Mouse (Mus musculus): ENCODE results near the gene Tbc1d4.

Gene Tbc1d4

DNA sequence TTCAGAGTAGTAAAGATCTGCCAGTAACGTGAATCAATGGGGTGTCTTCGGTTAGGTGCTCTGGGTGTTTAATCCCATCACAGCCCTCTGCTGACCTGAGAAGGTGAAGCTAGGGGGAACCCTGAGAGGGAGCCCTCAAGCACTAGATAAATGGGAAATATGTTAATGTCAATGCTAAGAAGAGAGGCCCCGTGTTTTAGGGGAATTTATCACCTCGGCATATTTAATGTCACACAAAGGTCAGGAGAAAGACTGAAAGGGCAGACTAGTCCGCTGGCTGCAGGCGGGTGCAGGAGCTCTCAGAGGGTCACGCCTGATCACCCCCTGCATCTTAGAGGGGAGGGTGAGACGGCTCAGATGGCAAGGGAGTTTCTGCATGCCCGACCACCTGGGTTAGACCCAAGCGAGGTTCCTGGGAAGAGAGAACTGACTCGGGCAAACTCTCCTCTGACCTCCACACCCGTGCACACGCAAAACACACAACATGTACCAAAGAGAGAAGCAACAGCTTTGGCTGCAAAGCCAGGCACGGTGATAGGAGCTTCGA is 120.7 kb downstream of the Tbc1d4 start:
- no peak for DNase-seq

DNA sequence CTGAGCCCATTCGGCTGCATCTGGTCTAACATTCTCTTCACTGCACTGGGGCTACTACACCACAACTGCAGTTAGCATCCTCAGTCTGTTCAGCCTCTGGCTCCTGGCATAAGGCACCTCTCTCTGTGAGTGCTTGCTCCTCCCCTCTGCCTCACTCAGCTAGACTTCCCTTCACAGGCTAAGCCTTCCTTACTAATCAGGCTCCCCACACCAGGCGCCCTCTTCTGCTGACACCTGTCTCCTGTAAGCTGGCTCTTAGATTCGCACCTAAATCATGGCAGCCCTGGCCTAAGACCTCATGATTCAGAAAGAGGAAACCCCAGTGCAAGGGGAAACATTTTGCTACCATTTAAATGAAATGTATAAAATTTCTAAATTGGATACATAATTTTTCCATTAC is 122.4 kb downstream of the Tbc1d4 start:
- DNase-seq: no peak

DNA sequence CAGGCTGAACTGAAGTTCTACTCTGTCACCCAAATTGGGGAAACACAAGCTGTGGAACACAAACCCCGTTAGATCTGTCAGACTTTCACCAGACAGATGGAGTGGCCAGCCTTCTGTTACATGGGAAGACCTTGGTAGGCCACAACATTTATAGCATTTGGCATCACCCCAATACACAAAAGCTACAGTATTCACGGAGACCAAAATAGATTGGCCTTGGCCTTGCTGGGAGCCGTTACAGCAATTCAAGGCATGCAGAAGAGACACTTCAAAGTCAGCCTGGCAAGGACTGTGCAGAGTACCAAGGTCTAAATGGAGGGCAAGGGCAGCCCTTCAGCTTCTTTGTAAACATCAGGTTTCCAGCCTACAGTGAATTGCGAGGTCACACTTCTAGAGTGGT is 125.8 kb downstream of the Tbc1d4 start:
- DNase-seq: peak; percentile 22

DNA sequence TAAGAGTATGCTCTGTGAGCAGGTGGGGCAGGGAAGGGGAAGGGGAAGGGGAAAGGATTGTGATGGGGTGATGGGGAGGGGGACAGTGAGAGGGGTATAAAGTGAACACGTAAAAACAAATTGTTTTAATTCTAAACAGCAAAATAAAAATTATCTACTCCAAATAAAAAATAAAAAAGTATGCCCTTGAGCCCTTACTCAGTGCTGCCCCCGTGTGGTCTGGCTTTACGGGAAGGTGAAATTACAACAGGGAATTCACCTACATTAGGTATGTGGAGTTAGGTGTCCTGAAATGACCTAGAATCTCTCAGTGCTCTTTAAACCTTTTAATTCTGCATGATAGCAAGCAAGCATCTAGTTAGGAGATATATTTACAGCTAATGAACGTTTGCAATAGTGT is 126.7 kb downstream of the Tbc1d4 start:
- peak; percentile 38 for DNase-seq

DNA sequence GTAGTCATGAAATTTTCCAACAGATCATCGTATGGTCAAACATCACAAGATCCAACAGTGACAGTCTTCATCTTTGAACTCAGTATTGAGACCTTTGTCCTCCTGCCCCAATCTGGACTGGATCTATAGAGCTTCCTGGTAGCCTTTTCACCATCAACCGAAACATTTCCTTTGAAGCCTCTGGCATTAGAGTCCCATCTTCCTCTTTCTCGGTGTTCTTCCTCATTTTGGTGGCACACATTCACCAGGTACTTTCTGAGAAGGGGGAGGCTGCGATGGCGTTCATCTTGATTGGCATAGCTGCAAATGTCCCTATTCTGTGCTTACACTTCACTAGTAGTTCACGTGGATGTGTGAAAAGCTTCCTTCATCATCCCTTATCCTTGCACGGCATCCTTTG is 127.8 kb downstream of the Tbc1d4 start:
- DNase-seq: no peak

DNA sequence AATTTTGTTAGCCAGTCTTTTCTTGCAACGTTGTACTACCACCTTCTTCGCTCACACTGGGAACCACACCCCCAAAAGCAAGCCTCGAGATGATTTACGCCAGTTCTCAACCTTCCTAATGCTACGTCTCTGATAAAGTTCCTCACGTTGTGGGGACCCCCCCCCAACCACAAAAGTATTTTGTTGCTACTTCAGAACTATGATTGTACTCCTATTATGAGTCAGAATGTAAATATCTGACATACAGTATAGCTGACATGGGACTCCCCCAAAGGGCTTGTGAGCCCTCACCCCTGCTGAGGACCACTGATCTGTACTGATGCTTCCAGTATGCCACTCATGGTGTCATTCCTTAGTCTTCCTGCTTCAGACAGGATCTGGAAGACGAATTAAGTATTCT is 128.4 kb downstream of the Tbc1d4 start:
- no peak for DNase-seq

DNA sequence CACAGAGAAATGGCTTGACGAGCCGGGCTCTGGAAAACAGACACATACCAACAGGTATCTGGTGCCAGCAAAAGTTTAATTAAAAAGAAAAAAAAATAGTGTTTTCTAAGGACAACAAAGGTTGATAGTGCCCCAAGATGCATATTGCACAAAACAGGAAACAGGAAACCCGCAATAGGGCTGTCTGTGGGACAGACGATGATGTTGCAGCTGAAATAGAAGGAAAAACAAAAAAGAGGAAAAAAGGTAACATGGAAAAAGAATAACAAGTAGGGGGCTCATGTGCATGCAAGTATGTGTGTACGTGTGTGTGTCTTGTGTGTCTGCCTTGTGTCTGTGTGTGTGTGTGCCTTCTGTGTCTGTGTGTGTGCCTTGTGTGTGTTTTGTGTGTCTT is 131.2 kb downstream of the Tbc1d4 start:
- no peak for DNase-seq

DNA sequence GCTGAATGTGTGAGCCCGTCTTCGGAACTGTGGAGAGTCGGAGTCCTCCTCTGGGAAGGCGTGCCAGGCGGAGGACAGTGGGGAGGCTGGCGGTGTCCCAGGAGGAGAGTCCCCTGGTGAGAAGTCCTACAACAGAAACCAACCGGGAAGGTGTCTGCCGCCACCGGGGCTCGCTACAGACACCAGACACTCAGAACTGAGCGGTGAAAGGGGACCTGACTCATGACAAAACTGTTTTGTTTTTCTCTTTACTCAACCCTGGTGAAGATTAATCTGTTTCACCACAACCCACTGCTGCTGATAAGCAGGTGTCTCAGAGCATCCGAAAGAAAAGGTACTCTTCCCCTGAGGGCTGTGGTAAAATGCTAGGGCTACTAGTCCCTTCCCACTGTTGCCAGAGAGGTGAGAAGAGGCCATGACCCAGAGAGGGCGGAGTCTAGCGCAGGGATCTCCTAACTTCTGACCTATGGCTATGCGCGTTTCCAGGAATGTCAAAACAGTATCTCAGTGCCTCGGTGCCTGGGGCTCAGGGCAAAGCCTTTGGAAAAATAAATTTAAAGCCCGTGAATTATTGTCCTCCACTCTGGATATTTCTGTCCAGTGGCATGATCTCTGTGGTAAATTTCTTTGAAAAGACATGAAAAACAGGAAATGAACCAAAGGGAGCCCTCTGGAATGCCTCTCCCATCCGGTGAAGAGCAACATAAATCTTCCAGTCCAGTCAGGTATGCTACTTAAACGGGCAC is 131.7 kb downstream of the Tbc1d4 start:
- DNase-seq: peak; percentile 57

DNA sequence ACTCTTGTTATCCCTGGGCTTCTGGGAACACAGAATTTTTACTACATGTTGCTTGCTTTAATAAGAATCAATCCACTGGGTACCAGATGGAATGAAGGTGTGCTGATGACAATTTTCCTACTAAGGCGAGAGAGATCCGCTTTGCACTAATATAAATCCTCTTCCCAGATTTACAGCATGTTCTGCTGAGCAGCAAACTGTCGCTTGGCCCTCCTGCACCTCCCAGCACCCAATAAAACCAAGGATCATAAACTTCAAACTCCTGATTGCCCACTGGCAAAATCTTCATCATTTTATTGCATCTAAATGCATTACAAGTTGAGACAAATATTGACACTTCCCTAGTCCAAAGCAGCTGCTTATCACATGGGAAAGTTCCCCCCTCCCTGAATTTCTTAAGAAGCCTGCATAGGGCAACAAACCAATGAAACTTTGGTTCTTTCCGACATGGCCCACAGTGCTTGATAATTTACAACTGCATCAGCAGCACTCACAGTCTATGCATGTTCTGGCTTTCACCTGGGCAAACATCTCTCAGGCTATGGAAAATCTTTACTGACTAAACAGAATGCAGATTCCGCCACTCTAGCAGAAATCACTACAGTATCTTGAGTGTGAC is 139.4 kb downstream of the Tbc1d4 start:
- DNase-seq: no peak

DNA sequence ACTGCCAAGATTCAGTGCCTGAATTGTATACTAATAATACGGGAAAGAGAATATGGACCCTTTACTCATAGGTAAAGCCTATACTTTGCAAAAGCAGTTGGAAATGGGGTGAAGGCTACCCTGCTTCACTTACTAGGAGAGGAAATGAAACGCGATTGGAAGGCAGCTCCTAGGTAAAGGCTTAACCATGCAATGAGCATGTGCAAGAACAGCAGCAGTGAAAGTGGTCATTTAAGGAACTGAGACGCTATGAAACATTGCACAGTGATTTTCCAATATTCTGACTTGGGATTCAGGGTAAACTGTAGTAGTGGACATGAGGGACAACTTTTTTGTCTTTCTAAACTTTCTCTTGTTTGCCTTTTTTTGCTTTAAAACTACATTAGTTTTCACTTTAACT is 140.8 kb downstream of the Tbc1d4 start:
- no peak for DNase-seq

DNA sequence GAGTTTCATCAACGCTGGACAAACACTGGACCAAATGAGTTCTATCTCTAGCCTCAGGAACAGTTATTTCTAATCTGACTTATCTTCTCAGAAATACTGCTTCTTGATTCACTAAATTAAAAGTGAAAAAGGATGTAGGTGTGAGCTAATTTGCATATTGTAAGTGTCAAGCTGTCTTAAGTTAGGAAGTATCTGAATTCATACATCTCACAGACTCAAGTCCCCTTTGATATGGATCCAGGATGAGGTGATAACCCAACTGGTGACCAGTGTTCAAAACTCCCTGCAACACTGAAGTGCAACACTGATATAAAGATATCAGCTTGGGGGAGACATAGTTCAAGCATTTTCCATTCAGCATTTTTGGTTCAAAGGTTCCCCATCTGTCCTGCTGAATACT is 141.5 kb downstream of the Tbc1d4 start:
- DNase-seq: no peak

DNA sequence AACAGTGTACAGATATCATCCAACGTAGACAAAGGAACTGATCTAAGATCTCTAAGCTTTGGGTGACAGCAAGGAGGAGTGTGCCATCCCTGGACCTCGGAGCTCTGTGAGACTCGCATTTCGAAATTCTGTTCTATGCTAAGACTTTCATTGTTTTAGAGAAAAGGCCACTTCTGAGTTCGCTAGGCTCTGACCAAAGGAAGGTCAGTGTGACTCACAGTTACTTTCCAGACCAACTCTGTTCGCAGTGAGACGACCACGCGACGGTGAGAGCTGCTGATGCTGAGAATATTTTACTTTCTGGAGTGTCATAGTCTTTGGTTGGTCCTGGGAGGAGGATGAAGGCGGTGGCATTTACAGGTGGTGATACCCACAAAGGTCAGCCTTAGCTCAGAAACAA is 142.5 kb downstream of the Tbc1d4 start:
- DNase-seq: no peak

DNA sequence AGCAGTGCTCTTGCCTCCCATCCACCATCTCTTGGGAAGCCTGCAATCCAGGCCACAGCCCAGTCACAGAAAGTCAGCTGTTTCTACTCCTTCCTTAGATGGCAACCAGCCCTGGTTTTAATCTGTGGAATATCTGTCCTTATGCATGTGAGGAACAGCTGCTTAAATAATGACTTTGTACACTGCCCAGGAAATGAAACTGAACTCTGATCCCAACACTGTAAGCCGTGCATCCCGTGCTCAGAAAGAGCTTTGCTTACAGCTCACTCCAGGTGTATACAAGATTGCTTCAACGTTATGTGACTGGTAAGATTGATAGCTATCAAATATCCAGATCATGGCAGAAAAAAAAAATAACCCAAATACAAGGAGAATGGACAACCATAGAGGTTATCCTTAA is 143.1 kb downstream of the Tbc1d4 start:
- no peak for DNase-seq

DNA sequence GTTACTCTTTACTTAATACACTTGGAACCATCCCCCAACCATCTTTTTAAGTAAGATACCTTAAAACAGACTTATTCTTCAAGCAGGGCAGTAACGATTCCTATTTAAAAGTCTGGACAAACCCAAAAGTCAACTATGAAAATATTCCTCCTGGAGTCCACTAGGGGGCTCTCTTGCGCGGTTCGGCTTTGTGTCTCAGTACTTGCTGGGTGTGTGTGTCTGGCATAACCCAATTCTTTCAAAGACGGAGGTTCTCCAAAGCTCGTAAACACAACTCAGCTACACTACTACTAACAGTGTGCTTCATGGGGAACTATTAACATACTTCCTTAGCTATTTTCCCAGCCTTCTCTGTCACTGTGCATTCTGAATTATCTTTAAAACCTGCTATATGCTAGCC is 148.2 kb downstream of the Tbc1d4 start:
- DNase-seq: peak; percentile 61

DNA sequence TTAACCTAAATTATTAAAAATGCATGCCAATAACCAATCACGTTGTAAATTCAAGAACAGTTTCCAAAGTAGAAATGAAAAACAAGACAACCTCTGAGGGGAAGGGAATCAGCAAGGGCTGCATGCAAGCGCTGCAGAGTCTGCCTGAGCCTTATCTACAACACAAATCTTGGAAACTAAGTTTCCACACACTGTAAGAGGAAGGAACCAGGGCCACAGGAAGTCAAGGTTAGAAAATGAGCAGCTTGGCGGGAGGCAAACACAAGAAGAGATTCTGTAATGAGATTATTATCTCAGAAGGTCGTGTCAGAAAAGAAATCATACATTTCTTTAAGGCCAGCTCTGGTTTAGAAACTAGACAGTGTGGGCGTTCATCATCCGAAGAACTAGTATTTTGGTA is 156.1 kb downstream of the Tbc1d4 start:
- no peak for DNase-seq

DNA sequence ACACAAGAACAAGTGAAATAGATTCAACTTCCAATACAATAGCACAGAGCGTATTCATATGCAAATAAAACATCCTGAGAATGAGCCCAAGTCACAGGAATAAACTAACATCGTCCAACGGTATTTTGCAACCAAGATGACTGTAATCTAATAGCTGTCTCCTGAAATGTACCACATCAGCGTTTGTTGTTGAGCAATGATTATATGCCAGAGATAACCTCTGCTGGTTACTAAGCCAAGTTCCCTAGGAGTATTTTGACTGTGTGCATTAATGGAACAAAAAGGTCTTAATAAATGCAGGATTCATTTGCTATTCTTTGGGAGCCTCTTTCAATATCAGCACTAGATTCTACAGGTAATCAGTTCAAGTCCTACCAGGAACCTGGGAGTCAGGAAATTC is 161.1 kb downstream of the Tbc1d4 start:
- DNase-seq: no peak

DNA sequence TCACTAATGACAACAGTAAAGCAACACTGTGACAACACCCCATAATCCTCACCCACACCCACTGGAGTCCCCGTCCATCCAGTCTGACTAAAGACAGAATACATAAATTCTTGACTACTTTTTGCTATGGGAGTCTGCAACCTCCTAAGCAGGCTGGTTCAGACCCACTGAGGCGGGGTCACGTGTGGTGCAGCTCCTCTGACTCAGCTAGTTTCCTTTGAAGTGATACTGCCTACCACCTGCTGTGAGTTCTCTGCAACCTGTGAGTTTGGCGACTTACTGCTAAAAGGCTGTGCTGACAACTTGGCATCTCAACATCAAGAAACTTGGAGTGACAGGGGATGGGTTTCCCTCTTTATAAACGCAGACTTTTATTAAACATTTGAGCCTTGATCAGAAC is 163.8 kb downstream of the Tbc1d4 start:
- no peak for DNase-seq

DNA sequence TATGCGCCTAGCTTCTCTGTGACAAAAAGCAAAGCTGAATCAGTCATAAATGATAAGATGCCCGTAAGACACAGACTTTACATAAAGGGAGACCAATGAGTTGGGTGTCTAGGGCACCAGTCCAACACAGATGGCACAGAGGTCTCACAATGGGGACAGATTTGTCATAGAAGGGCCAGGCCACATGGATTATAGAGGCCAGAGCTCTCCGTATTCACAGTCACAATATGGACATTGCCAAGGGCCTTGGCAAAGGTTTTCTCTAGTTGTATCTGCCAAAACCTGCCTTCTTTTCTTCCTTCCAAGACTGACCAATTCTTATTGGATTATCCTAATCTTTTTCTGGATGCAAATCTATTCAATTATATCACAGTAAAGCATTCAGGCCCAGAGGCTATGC is 171.1 kb downstream of the Tbc1d4 start:
- DNase-seq: no peak

DNA sequence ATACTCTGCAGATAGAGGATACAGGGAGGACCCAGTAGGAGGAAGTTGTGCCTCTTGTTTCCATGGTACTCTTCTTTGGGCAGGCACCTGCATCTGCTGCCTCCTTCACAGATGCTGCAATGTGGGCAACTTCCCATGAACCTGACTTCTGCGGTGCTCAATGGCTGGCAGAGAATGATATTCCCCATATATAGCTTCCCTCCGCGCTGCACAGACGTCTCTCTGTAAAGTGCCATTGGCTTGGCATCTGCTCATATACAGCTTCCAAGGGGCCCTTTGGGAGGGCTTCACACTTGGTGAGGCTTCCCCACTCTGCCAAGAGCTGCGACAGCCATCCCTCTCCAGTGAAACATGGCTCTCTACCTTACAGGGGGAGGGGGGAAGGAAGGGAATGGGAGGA is 178.5 kb downstream of the Tbc1d4 start:
- DNase-seq: no peak

DNA sequence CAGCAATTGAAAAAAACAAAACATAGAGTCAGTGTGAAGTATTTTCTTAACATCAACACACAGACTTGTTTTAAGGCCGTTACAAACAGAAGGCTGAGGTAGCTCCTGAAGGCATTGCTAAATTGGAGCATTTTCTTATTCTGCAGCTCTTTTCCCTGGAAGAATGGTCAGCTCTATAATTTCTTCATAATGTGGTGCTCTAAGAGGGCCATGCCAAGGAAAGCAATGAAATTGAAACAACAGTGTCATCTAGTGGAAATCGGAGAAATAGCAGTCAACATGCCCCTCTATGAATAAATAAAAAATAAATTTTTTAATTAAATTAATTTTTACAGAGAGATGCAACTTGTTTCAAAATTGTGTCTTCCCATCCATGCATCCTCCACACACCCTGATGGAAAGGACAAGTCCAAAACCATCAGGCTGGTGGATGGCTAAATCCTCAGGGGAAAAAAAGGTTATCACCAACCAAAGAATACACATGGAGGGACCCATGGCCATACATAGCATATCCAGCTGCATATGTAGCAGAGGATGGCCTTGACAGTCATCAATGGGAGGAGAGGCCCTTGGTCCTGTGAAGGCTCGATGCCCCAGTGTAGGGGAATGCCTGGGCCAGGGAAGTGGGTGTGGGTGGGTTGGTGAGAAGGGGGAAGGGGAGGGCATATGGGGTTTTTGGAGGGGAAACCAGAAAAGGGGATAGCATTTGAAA is 180.0 kb downstream of the Tbc1d4 start:
- DNase-seq: peak; percentile 12

DNA sequence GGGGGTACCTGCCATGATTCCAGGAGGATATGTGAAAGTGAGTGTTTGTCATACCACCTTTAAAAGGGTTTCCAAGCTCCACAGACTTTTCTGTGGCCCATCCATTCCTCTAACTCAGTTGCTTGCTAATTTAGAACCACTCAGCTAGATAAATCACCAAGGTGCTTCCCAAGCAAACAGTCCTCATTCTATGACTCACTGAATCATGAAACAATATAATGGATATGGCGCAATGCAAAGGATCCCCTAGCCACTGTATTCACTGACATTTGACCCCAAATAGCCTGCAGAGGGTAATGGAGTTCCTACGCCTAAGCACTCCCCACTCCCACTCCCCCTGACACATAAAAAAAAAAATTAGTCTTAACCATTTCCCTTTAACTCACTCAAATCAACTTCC is 191.3 kb downstream of the Tbc1d4 start:
- no peak for DNase-seq
